Mouse (Mus musculus) C2C12 (cell line): Measurements from ENCODE around the gene Acp4.

Source experiments
- CTCF ChIP-seq: IDR thresholded peaks from one replicate; pipeline ENCODE4 v1.5.1; 2011; ENCODE audit not compliant: control insufficient read depth, insufficient read depth, insufficient read length
- MYOD1 ChIP-seq: IDR thresholded peaks from one replicate; pipeline ENCODE4 v1.6.1; 2011; ENCODE audit warnings: low read depth; ENCODE audit not compliant: control insufficient read depth, insufficient read length
- USF1 ChIP-seq: IDR thresholded peaks from one replicate; pipeline ENCODE4 v1.6.1; 2011; ENCODE audit warnings: low read depth, mild to moderate bottlenecking, control low read depth, moderate library complexity

DNA sequence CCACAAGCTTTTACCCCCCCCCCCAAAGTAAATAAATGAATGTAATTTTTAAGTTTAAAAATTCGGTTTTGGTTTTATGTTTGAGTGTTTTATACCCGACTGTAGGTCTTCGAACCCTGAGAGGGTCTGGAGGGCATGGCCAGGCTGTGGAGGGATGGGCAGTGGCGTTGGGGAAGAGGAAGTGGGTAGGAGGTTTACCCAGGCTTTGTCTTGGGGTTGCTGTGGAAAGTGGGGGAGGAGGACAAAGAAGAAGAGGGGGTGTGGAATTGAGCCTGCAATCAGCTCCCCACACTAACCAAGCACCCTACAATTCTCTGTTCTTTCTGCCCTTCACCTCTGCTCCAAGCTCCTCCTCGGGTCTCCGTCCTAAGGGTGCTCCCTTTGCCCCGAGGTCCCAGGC lies 15.4 kb upstream of the Acp4 start:
- TF ChIP-seq MYOD1 (no peak), USF1 (no peak), CTCF (no peak)
